Mouse (Mus musculus): Measurements from ENCODE around the gene T2.

GRCm38 (mm10) chr17:8348941-8349340 is 6.9 kb upstream of the T2 start:
- no peak for TF ChIP-seq POLR2A (IDR thresholded peaks at IDR 0.05; ENCODE audit: control insufficient read depth, low read depth, low read length)
- no peak for TF ChIP-seq CTCF (IDR thresholded peaks at IDR 0.05; ENCODE audit: control insufficient read depth, insufficient read depth, insufficient replicate concordance, low read depth, low read length)

Data from testis, adult 2 months (tissue).